Mouse (Mus musculus) mesoderm, embryonic 11.5 days (tissue): Measurements from ENCODE around the gene Adamtsl2.

Experiments
- DNase-seq: peaks from one replicate; pipeline ENCODE4 v3.0.0-alpha.2; 2012; ENCODE audit warnings: low read depth, low spot score

Gene Adamtsl2

DNA sequence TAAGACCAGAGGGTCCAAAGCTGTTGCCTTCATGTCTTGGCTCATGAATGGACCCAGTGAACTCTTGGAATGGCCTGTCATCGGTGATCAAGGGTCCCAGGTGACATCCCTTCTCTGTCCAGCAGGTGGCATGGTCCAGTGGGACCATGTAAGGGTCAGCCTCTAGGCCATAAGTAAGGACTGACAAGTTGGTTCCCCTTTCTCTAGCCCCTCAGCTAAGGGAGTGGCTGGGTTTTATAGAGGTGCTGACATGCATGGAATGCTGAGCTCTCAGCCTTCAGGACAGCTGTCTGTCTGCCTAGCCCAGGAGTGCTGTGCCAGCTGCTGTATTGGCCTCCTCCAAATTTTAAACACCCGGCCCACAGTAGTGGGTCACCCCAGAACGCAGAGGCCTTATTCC lies 3.7 kb upstream of the Adamtsl2 start:
- peak; percentile 66 for DNase-seq

DNA sequence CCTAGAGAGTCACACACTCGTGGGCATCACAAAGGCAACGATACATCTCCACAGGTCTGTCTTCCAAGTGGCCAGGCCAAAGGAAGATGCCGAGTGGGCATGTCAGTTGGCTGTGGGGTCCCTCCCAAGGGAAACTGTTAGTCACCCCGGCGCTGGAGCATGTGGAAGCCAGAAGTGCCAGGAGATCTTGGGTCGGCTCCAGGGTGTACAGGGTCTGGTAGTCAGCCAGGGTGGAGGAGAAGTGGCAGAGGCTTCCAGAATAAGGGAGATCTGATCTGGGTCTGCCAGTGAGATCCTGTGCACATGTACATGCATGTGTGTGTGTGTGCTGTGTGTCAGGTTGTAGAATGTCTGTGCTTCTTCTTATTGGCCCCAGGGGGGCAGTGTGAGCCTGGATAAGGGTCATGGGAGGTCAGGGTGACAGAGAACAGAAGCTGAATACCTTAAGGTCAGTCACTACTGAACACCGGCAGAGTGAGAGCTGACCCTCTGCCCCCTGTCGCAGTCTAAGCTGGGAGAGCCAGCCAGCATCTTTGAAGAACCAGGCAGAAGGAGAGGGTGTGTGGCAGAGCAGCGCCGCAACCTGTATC lies 1.4 kb upstream of the Adamtsl2 start:
- peak; percentile 34 for DNase-seq

DNA sequence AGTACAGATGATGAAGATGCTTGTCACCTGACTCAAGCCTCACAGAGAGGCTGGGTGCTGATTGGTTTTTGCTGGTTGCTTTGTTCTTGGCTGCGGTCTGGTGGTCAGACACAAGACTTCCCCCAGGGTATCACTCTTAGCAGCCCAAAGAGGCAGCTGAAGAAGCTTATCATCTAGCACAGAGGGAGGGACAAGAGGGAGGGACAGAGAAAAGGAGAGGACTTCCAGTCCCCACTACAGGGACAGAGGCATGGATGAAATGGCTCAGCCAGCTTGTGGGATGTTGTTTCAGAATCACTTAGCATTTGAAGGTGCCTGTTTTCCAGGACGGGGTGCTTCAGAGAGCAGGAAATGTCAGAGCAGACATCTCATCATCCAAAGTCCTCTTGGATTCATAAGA lies 867 bp upstream of the Adamtsl2 start:
- no peak for DNase-seq

DNA sequence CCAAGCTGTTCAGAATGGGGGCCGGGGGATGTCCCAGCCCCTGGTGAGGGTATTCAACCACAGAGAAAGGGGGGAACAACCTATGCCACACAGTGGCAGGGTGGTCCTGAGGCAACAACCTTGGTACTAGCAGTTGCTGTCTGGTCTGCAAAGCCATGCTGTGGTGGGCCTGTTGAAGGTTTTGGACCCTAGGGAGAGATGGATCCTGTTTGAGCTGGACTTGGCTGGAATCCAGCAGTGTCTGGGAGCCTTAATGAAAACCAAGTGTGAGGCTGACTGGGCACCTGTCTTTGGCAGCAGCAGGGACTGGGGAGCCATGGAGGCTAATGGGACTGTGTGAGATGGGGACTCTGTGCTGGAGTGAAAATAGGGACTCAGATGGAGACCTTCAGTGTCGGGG lies 470 bp downstream of the Adamtsl2 start:
- DNase-seq, result peak; percentile 77

DNA sequence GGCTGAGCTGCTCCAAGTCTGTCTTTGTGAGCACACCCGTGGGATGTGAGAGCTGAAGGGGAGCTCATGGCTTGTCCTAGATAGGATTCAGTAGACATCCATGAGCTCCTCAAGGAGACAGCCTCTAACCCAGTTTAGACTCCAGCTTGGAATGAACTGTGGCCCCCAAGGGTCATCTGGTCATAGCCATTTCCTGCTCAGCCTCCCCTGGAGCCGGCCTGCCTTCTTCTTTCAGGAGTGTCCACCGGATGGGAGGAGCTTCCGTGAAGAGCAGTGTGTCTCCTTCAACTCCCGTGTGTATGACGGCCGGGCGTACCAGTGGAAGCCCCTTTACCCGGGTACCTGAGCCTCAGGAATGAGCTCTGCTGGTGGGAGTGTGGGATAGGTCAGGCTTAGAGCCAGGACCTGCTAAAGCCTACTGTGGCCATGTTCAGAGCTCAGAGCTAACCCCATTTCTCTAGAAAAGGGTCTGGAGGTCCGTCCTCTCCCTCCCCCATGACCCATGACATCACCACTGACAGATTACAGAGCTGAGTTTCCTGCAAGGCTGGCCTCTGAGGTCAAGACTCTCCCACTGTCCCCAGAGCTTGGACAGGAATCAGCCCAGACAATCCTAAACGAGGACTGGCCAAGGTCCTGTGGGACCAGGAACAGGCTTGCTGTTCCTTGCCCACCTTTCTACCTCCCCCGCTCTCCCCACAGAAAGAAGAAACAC lies 4.7 kb downstream of the Adamtsl2 start:
- DNase-seq, result no peak

DNA sequence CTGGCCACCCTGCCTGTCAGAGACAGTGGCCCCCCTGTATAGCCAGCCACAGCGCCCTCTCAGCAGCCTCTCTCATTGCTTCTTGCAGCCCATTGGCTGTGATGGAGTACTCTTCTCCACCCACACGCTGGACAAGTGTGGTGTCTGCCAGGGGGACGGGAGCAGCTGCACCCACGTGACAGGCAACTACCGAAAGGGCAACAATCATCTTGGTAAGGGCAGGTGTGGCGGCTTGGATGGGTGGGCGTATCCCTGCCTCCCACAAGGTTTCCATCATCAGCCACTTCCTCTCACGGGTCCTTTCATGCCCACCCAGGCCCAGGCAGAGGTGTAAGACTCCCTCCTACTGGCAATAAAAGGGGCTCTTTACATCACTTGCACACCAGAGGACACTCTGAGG lies 5.8 kb downstream of the Adamtsl2 start:
- no peak for DNase-seq

DNA sequence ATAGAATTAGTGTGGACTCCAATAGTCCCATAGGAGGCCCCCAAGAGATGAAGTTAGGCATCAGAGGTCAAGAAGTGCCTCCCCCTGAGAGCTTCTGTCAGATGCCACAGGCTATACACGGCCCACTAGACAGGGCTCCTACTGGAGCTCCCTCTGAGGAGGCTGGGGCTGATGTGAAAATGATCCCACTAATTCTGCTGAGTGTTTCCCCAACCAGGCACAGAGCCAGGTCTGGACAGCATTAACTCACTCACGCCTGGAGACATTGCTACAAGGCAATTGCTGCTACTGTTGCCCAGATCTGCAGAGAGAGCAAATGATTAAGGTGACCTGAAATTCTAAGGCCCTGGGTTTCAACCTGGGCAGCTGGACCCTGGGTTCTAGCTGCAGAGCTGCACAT lies 6.6 kb downstream of the Adamtsl2 start:
- DNase-seq, result no peak

DNA sequence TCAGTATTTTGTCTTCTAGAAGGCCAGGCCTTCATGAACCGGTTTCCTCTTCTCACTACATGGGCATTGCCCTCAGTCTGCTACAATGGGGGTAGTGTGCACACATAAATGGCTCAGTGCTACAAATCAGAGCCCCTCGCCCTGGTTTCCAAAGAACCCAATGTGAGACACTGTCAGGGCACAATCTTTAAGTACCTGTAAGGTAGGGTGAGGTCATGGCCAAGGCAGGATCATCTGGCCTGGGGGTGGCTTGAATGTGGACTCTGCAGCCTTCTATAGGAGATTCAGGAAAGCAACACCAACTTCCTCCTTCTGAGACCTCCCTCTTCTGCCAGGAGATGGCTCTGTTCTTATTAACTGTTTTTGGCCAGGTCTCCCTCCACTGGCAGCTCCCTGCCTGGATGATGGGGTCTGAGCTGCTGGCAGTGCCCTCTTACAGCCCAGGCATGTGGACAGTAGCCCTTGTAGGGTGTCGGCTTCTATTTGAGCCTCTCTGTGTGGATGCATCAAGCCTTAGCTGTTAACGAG lies 7.4 kb downstream of the Adamtsl2 start:
- DNase-seq, result no peak

DNA sequence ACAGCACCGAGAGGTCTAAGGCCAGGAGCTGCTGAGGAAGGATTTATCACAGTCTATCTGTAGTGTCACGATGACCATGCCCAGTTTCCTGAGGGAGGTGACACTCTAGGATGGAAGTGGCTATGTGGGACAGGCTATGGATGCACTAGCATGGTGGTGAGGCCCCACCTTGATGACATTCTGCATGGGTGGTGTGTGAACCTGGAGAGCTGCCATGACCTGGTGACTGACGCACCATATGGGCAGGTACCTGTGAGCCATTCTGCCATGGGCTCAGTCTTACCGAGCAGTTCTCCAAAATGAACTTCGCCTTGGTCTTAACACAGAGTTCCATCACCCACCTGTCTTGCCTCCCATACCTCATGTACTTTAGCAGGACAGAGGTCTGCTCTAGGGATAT lies 8.4 kb downstream of the Adamtsl2 start:
- DNase-seq, result no peak

DNA sequence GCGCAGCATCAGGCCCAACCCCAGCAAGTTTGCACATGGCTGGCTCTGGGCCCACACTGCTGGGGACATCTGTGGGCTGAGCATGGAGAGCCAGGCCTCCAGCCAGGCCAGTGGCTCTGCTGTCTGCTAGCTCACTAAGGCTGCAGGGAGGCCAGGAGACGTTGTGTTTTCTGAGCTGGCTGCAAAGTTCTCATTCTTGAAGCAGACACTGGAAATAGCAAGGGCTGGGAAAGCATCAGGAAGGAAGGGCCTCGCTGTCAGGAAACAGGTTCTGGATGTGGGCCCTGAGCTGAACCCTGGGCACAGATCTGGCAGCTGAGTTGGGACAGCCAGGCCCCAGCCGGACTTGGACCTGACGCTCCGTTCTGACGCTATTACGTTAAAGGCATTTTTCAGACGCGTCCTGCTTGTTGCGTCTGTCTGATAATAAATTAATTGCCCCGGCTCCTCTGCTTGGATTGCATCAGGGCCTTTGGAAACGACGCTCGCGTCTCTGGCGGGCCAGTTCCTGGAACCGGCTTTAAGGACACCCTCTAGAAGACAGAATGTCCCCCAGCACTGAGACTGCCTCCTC lies 9.0 kb downstream of the Adamtsl2 start:
- no peak for DNase-seq

DNA sequence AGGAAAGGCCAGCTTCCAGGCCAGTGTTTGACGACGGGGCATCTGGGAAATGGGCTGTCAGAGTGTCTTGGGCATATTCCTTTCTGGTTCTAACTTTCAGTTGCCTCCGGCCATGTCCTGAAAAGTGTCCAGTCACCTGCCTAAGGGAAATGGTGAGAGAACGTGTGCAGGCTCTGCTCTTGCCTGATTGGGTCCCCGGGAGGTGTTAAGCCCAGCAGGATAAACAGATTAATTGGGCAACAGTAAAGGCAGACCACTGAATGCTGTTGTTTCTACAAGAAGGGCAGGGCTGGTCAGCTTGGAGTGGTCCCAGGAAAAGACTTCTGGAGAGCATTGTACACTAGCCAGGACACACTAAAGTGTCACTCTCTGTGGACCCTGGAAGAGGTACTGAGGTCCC lies 9.5 kb downstream of the Adamtsl2 start:
- no peak for DNase-seq

DNA sequence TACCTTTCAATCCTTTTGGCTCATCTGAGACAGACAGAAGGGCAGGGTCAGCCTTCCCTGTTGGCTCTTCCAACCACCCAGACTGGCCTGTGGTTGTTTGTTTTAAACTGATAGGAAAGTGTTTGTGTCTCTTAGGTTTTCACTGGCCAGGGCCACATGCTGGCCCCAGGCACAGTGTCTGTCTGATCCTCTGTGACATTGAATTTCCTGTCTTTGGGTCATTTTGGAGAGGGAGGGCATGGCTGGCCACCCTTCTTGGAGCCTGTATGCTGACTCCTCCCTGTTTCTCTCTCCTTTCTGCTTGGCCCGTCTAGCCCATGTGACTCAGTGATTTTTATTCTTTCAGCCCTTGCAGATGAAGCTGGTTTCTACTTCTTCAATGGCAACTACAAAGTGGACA lies 10.1 kb downstream of the Adamtsl2 start:
- DNase-seq, result no peak

DNA sequence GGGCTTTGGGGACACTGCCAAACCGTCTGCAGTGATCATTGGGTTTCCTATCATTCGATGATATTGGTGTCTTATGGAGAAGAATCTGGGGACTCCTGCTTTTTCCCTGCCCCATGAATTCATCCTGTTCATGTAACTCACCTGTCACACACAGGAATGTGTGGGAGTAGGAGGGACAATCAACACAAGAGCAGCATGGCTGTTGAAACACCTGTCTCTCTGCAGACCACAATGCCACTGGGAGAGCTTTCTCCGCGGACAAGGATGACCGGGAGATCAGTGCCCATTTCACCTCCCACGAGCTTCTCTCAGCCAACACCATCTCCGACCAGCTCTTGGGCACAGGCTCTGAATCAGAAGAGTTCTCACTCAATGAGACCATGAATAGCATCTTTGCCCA lies 16.0 kb downstream of the Adamtsl2 start:
- no peak for DNase-seq

DNA sequence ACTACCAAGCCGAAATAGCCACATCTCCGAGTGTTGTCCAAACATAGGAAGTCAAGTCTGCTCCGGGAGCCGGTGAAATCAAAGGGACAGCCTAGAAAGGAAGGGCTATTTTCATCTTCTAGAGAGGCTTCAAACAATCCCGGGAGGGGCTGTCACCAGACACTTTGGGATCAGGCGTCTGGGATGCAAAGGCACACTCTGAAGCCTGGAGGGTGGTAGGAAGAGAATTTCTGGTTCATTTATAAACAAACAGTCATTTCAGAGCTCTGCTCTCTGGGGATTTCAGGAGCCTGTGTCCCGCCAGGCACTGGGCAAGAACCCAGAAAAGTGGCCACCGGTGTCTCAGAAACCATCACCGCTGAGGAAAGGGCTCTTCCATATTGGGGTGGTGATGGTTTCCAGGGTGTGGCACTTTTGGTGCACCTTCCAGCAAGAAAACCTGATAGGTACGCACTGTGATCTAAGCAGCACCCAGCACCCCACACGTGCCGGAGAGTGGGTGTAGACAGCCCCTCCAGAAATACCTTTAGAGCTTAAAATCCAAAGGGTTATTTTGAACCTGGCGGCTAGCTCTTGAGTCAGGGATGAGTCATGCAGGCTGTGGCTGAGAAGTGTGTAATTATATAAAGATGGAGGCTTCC lies 17.3 kb downstream of the Adamtsl2 start:
- no peak for DNase-seq

DNA sequence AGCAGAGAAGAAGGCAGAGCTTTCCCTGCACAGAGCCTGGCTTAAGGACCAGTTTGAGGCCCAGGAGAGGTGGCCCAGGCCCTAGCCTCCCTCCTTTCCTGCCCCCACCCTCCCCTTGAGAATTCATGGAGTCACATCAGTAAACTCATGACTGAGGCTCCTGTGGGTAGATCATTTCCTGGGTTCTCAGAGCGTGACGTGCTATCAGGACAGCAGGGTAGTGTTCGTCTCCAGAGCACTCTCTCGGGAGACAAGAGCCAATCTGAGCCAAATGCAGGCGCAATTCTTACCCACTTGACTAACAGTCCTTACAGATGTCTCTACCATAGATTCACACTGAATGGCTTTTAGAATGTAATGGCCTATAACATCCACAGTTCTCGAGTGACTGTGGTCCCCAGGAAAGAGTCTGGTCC lies 18.1 kb downstream of the Adamtsl2 start:
- DNase-seq, result no peak

DNA sequence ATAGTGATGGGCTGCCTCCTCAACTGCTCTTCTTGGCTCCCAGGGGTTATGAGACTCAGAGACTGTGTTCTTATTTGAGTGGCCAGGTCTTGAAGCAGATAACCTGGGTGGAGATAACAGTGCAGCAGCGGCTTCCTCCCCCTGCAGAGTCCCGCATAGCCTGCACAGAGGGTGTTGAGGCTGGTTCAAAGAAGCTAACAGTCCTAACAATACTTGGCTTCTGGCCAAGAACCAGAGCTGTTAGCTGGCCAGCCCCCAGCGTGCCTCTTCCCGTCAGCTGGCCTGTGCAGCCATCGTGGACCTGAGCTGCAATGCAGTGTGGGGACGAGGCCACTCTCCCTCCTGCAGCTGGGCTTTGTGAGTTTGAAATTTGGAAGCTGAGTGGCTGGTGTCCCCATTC lies 18.6 kb downstream of the Adamtsl2 start:
- peak; percentile 66 for DNase-seq

DNA sequence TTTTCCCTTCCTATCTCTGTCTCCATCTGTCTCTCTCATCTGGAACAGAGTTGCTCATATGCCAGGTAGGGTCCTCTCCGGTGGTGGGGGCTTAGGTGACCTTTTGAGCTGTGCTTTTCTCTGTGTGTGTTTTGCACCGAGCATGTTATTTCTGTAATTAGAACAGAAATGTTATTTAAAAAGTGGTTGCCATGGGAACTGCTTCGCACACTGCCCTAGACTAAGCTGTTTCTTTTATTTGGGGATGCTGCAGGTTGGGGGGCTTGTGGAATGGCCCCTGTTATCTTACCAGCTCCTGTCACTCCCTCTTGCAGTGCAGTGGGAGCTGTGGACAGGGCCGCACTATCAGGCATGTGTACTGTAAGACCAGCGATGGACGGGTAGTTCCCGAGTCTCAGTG lies 24.4 kb downstream of the Adamtsl2 start:
- DNase-seq, result no peak

DNA sequence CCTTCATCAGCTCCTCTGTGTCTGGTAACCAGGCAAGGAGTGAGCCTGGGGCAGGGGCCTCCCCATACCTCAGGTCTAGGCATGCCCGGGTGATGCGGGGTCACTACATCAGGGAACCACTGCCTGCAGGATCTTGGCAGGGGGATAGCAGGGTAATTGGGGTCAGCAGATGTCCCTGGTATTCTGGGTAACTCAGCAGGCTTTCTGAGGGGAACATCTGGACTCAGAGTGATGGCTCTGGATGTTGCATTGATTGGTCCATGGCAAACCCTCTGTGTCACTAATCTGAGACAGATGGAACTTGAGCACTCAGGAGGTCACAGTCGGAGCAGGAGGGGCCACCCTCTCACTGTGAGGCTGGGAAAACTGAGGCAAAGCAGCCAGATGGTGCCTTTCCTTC lies 27.6 kb downstream of the Adamtsl2 start:
- peak; percentile 56 for DNase-seq

DNA sequence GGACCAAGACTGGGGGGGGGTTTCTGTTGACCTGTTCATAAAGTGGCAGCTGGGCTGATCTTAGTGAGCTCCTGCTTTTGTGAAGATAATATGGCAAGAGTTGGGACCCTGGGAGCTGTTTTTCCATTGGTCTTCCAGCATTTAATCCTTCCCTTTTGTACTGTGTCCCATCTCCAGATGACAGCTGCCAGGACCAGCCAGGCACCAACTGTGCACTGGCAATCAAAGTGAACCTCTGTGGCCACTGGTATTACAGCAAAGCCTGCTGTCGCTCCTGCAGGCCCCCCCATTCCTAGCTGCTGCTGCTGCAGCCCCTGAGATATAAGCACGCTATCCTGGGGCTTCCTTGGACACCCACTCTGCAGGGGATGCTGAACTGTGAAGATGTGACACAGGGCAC lies 29.0 kb downstream of the Adamtsl2 start:
- no peak for DNase-seq

DNA sequence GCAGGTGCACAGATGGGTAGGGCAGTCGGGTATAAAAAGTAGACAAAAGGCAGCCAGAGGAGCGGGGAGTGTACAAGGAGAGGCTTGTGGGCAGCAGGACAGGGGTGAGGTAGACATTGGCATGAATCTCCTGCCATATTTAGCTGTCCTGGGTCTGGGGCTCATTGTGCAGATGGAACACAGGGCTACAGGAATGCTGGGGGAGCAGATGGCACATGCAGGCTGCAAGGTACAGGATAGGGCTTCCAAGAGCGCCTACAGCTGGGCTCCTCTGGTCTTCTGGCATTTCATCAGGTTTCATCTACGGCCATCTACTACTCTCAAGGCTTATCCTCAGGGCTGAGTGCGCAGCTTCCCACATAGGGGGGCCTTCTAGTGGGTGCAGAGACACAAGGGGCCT lies 29.9 kb downstream of the Adamtsl2 start:
- no peak for DNase-seq

DNA sequence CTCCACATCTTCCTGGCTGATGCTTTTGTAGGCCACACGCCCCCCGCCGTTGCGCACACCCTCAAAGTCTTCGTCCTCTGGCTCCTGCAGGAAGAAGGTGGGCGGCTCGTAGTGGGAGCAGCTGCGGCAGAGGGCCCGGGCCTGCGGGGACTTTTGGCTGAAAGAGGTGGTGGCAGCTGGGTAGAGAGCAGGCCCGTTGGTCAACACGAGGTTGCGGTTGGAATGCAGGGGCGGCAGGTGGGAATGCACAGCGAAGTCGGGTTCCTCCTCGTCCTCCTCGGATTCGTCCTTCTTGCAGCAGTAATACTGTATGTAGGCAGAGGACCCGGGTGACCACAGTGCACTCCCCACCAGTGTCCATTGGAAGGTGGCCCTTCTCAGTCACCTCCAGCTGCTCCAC lies 33.4 kb downstream of the Adamtsl2 start:
- no peak for DNase-seq

DNA sequence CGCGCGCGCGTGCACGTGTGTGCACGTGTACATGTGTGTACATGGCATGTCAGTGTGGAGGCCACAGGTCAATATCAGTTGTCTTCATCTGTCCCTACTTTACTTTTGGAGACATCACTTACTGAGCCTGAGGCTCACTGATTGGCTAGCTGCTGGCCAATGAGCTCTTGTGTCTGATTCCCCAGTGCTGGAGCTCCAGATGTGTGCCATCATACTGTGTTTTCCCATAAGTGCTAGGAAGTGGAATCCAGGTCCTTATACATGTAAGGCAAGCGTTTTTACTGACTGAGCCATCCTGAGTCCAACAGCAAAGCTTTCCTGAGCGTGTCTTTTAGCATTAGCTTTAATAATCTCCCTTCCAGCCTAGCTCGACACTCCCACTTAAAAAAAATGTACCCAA lies 35.0 kb downstream of the Adamtsl2 start:
- no peak for DNase-seq

DNA sequence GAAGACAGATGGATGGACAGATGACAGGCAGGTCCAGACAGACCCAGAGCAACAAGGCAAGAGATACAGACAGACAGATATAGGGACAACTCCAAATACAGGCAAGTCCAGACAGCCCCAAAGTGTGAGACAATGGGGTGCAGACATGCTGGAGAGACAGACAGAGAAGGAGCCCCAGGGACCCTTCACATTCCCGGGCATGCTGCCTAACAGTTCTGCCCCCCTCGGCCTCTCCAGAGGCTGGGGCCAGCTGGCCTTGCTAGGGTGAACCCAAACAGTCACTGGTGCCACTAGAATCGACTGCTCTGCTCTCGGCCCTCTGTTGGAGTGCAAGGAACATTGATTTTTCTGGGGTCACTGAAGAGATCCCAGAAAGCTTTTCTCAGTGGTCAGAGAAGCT lies 39.3 kb downstream of the Adamtsl2 start:
- no peak for DNase-seq
